Mouse (Mus musculus) urinary bladder, adult 18-20 months (tissue): ENCODE data around the gene Mettl23.

Source experiments
- DNase-seq, 2 experiments: peaks; one replicate each; pipeline ENCODE4 v3.0.0; 2022; ENCODE audit warnings: low spot score in 2 of 2, mixed read lengths in 2 of 2

The Mettl23 gene

DNA sequence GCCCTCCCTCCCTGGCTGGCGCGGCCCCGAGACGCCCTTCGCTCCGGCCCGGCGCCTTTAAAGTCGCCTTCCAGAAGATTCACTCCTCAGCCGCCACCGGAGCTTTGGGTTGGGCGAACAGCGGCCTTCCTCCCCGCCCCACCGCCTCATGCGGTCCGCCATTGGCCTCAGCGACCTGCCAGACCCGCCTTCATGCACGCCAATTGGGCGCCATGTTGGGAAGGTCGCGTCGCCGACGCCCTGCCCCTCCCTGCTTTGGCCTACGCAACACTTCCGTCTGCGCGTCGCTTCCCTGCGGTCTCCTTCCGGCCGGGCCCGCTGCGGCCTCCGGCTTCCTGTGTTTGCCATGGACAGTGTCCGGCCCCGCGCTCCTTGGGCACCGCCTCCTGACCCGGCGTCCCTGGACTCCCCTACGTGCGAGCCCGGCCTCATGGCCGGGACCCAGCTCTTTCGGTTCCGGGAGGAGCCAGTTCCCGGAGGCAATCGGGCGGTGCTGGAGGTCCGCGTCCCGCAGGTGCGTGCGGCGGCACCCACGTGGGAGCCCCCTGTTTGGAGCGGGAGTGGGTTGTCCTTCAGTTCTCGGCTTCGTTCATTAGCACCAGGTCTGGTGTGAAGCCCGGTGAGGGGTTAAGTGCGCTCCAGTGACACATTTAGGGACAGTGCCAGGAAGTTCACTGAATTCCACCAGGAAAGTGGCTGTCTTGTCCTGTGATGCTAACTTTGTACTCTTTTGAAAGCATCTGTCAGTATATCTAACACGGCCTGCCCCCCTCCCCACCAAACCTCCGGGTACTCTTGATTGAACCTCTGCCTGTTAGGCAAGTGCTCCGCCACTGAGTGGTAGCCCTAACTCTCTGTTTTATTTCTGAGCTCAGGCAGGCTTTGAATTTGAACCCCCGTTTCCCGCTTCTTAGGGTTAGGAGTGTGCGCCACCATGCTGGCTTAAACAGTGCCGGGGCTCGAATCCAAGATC, at the start of gene Mettl23, which contains the start of gene Jmjd6:
Gene Mettl23 (plus strand): TSS at position 18 of the 973 bp plus-strand sequence.
Gene Jmjd6 (minus strand): TSS at position 189 of the 973 bp plus-strand sequence.
- peak; percentile 91 to 98 for DNase-seq

DNA sequence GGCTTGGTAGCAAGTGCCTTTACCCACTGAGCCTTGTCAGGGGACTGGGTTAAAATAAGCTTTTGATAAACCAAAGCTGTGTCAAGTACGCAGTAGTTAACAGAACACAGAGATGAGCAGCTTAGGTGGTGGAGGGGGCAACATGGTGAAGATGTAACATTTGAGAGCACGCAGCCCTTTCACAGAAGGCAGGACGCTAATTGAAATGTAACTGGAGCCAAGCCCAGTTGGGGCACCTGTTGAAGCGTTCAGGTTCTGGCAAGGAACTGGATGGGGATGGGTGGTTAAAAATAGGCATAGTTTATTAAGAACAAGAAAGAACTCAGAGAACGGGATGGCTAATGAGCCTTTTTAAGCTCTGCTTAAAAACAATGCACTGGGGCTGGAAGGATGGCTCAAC, 43.7 kb upstream of the Mettl23 start:
- no peak for DNase-seq

DNA sequence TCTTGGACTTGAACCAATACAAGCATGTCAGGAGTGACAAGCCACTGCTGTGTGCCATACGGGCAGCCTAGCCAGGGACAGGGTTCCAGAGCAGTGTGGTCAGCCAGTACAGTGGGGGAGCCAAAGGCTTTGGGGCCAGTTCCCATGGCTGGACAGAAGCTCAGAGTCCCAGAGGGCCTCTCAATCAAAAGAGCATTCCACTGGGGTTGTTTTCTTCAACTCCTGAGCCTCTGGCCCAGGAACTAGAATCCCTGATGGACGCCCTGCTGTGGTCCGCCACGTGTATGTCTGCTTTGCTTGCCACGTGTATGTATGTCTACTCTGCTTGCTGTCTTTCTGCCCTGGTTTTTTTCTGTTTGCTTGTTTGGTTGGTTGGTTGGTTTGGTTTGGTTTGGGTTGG, 42.0 kb upstream of the Mettl23 start:
- no peak for DNase-seq

DNA sequence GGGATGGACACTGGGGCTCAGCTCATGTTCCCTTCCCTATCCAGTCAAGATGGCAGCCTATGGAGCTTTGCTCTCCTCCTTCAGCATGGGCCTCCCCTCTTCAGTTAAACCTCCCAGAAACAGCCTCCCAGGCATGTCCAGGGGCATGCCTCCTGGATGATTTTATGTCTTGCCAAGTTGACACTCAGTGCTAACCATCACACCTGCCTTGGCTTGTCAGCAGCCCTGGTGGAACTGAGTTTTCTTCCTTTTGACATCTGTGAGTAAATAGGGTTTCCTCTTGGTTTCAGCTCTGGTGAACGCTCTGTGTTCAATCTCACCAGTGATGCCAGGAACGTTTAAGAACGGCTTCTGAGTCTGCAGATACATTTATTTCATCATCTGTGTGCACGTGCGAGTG, 40.4 kb upstream of the Mettl23 start:
- DNase-seq: no peak

DNA sequence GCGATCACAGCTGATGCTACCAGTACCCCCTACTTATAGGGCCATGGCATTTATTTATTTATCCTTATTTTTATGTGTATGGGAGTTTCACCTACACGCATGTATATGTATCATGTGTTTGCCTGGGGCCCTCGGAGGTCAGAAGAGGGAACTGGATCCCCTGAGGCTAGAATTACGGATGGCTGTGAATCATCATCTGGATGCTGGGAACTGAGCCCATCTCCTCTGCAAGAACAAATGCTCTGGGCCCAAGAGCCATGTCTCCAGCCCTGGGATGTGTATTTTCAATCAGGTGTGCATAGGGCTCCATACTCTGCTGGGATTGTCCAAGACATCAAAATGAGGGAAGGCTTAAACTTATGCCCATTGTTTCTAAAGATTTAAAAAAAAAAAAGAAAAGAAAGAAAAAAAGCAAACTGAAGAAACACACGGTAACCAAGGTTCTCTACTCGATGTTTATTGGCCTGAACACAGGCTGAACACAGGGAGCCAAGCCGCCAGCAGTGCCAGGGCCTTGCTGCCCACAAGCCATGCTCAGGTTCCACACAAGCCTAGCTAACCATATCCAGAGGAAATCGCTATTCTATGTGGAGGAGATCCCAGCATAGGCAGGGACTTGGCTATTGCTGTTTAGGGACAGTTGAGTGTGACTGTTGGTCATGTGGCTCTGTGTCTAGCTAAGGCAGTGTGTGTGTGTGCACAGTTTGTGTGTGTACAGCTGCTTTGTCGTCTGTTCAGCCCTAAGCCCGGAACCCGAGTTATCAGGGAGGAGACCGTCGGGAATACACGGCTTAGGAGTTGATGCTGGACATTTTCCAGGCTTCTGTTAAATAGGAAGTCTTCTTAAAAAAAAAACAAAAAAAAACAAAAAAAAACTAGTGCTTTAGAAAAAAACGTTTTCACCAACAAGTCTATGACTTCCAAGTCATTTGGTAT, 36.7 kb upstream of the Mettl23 start:
- no peak for DNase-seq

DNA sequence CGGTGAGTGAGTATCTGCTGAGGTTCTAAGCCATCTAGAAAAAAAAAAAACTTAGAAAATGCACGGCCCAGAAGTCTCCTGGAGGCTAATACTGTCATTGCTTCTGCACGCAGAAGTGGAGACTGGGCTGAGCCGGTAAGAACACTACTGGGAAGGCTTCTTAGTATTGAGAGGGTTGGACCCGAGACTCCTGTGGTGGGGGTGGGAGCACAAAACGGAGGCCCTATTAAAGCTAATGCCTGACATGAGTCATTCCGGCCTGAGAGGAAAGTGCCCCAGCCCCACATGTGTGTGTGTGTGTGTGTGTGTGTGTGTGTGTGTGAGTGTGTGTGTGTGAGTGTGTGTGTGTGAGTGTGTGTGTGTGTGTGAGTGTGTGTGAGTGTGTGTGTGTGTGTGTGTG, 36.0 kb upstream of the Mettl23 start:
- no peak for DNase-seq

DNA sequence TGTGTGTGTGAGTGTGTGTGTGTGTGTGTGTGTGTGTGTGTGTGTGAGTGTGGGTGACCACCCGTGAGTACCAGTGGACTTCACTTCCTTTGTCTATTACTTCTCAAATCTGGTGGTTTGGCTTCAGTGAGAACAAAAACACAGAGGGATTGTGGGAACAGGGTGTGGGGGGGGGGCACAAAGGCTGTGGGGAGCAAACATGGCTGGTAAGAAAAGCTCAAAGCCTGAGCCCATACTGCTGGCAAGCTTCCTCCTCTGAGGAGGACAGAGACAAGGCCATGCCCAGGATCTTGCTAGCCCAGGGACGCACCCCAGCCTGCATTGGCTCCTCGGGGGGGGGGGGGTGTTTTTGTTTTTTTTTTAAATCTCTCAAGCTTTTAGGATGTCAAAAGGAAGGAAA, 35.6 kb upstream of the Mettl23 start:
- no peak for DNase-seq

DNA sequence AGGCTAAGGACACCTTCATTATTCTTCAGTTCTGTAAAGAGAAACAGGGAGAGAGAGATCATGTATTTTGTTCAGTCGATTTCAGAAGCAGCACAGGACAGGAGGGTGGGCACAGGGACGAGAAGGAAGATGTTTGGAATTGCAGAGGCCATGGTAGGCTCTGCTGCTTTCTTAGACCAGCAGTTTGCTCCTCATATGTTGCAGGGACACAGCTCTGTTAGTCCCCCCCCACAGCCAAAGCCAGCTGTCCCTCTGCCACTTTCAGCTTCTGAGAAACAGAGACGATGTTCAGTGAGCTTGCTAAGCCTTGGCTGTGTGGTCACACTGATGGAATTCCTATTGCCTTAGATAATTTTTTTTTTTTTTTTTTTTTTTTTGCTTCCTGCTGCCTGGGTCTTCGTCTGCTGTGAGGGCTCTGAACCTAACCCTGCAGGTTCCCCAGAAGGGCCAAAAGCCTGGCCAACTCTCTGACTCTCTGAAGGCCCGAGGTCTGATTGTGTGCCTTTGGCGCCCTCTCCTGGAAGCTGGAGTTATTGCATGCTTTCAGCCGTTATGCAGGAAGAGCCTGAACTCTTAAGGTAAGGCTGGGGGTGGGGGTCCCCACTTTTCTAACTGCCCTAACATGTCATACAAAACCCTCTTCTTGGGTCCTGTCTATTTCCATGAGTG, 35.0 kb upstream of the Mettl23 start:
- DNase-seq: peak; percentile 64 to 76

DNA sequence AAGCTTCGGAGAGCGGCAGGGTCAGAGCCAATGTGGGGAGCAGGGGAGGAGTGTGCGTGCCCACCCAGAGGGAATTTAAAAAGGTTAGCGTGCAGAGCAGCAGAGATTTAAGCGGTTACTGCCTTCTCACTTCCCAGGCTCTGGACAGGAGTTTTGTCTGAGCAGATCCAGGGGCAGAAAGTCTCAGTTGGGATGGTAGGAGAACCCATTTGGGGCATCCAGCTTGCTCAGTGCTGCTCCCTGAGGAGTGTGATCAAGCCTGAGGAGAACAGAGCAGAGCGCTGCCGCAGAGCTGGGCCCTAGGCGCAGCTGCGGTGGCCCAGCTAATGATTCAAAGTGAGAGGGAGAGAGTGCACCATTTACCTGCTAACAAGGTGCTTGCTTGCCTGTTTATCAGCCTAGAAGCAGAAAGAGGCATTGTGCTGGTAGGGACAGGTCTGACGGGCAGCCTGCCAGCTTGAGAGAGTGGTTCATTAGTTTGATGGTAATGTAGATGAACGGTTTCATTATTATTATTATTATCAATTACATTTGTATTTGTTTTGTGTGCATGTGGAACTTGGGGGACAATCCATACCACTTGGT, 34.2 kb upstream of the Mettl23 start:
- no peak for DNase-seq

DNA sequence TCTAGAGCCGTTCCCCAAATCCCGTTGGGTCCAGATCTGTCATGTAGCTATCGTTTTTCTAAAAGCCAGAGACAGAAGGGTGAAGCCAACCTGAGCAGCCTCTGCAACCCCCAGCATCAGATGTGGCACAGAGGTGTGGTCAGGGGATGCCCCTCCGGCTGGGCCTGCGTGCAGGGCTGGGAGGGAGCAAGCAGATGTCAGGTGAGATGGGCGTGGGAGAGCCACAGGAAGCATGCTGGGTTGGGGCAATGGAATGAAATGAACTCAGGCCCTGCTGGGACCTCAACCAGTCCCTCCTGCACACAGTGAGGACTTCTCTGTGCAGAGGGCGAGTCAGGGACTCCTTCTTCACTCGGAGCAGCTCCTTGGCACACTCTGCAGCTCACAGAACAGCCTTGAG, 33.6 kb upstream of the Mettl23 start:
- DNase-seq: no peak

DNA sequence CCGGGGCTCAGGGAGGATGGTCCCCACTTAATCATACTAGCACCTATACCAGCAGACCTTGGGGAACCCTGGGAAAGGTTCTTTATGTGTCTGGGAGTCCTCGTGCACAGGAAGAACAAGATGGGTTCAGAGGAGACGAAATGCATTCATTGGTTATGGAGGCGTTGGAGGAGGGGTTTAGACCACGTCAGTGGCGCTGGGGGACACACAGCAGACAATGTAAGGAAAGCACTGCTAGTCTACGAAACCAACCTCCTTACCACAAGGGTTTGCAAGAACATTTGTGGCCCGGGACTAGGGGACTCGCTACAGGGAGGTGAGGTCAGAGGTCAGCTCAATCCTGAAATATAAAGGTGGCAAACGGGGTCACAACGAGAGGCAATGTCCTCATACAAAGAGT, 32.5 kb upstream of the Mettl23 start:
- no peak for DNase-seq

DNA sequence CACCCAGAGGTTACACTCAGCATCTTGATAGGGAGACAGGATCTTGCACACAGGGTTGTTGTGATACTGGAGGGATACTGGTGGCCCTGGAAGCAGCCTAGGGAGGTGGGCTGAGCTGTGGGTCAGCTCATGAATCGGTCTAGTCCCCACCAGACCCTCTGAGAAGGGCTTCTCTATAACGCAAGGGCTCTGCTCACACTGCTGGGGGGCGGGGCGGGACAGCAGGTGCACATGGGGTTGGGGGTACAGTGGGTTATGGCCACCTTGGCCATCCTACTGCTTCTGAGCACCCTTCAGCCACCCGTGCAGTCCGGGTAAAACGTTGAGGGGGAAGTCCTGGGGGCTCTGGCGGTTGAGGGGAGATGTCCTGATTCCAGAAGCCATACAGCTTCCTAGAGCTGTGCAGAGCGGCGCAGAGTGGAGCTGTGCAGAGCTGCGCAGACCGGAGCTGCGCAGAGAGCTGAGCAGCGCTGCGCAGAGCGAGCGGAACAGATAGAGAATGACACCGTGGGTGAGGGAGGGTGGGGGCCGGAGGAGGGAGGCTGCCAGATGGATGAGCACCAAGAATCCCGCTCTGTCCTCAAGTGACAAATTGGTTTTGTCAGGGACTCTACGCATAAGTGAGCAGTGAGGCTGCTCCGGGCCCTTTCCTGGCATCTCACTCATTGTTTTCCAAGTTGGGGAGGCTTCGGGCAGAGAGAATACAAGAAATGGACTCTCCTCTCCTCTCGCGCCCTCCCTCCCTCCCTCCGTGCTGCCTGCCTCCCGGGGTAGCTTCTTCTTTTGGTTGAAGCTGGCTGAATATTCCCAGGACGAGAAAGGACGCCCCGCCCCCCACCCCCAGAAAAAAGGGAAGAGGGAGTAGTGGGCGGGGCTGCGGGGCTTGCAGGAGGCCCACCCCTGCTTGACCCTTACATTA, 31.8 kb upstream of the Mettl23 start:
- peak in 1 of 2 experiments; percentile 37 for DNase-seq

DNA sequence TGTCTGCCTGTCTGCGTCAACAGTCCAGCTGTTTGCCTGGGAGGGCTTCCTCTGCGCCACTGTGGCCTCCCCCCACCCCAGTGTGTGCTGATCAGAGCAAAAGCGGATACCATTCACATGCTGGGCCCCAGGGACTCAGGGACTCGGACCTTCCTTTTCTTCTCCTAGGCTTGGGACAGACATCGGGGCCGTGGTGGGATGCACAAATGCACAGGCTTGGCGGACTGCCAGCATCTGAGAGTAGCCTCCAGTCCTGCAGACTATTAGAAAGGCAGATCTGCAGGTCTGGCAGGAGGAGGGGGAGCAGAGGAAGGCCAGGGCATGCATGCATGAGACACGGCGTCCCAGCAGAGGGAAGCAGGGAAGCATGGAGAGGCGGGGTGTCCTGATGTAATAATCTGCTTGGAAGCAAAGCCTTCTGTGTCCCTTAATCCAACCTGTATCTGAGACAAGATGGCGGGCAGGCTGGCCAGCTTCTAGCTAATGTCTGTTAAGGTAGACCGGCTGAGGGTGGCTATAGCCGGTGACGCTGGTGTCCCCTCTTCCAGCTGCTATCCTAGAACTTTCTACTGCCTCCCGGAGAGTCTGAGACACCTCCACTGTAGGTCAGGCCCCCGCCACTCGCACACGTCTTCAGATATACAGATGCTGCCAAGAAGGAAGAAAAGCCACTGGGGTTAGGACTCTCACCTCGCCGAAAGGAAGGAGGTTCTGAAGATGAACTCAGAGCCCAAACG, 30.1 kb upstream of the Mettl23 start:
- no peak for DNase-seq

DNA sequence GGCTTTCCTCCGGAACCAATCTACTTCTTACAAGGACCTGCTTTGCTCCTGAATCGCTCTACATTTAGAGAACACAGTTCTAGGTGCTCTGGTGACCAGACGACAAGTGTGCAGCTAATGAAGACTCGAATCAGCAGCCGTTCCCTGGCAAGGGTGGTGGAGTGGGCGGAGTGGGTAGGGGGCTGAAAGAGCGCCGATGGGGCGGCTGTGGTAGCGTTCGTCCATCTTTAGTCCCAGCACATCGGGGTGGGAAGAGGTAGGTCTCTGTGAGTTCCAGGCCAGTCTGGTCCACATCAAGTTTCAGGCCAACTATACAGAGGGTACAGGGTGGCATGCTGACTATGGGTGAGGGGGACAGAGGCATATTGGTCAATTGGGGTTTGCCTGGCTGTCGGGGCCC, 29.5 kb upstream of the Mettl23 start:
- DNase-seq: no peak

DNA sequence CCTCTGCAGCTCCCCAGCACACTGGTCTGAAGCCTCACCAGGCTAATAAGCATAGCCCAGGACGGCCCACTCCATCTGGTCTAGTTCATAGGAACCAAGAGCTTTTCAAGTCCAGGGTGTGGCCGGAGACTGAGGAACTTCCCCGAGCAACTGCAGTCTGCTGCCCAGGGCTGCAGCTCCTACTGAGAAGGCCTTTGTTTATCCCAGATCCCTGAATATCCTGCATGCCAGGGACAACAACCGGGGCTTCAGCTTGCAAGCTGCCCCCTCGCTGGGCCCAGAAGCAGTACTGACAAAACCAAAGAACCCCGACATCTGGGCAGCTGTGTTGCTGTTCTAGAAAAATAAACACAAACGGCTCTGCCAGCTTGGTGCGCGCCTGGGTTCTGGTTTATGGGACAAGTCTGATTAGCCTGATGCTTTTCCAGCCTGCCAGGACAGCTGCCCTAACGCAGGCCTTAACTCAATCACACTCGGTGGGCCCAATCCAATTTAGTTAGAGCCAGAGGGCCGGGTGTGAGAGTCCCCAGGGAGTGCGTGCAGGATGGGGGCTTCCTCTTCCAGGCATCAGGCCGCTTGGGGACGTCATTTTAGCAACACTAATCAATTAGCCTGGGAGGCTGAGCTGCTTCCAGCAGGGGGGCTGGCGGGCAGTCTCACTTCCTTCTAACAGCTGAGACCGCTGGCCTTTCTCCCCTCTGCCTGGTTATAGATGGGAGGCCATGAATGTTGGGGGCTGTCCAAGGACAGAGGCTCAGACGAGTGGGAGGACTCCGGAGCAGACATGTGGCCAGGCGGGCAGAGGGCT, 28.8 kb upstream of the Mettl23 start:
- DNase-seq: no peak

DNA sequence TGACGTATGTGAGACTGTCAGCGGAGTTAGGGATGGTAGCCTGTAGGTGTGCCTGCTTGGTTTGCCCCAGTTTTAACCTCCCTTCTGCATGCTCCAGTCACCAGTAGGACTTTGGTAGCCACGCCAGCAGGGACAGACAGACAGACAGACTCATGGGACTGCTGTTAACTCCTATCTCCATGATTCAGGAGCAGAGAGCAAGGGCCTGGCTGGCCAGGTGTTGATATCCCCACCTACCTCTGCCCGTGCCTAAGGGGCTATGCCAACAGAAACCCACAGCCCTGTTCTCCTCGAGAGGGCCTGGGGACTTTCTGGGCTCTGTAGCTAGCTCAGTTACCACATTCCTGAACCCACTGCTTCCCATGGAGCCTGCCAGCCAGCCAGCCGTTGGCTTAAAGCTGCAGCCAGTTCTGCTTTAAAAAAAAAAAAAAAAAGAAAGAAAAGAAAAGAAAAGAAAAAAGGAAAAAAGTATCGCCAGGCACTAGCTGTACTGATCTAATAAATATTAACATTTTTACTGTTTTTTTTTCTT, 28.1 kb upstream of the Mettl23 start:
- DNase-seq: no peak

DNA sequence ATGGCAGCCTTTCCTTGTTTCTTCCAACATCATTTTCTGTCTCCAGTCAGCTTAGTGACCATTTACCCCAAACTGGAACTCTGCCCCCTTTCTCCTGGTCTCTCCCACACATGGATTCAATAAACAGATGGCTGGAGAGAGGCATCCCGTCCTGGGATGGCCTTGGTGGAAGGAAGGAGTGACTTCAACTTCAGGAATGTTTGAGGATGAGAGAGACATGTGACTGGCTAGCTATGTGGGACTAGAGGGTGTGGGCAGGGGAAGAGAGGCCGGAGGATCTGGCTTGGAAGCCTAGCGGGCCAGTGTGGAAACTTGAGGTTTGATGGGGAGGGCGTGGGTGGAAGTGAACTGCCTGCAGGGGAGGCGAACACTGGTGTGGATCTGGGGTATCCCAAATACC, 26.3 kb upstream of the Mettl23 start:
- DNase-seq: peak in 1 of 2 experiments; percentile 55

DNA sequence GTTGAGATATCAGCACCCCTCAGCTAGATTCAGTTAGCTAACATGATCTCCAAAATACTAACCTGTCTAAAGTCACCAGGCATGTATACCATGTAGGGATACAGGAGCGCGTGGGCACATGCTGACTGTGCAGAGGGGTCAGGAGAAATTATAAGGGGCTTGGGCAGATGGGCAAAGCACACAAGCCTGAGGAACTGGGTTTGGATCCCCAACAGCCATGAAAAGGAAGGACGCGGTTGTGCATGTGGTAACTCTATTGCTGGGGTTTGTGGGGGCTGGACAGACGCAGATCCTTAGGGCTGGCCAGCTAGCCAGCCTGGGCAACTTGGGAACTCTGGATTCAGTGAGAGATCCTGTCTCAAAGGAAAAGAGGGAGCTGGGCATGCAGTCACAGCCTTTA, 25.5 kb upstream of the Mettl23 start:
- DNase-seq: no peak

DNA sequence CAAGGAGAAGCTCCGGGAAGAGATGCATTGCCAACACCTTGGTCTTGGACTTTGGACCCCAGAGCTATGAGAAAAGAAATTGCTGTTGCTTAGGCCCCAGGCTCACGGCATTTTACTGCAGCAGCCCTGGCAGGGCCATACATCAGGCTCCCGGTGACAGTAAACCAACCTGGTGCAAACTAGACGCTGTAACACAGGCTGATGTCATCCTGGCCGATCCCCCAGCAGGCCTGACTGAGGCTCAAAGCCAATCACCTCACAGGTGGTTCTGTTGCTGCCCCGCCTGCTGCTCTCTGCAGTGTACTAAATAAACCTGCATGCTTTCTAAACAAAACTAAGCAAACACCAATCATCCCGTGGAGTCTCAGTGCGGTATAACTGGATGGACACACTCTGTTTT, 24.4 kb upstream of the Mettl23 start:
- no peak for DNase-seq
